Mouse (Mus musculus) gastrocnemius, postnatal 25 days (tissue): ENCODE data around the gene Ypel2. TPM values are rescaled to one million over a fixed set of nuclear protein-coding genes. Genes with fewer than 3 reads are reported as not detected.
"Not testable (repeated sequence)": the region's sequence is repeated elsewhere in the genome, so short reads cannot be mapped to it uniquely, and the experiment has no call there.

ENCODE experiments used
- DNase-seq: peaks from one replicate; pipeline ENCODE4 v3.0.0; 2022
- long read RNA-seq, 2 experiments: library from polyadenylated mRNA; stranded (forward); transcript quantifications; one replicate each; pipeline ENCODE4 v2.0.0; 2021
- total RNA-seq, 2 experiments: library from RNA; stranded (reverse); gene quantifications; 1 replicate in 1 of 2; 2 replicates in 1 of 2; pipeline ENCODE4 v1.2.3; 2021

Ypel2 gene
- 1 to 10 TPM; 3.7 to 8.0 TPM for total RNA-seq
- long read RNA-seq, experiment 1, full-length matches to known transcripts: 2 of 4 reads
- long read RNA-seq, experiment 1, partial matches to known transcripts: 0 of 4 reads
- long read RNA-seq, experiment 1, other reads (novel, unspliced or antisense): 2 of 4 reads
- long read RNA-seq, experiment 2, partial matches to known transcripts: 0 of 2 reads
- long read RNA-seq, experiment 2, other reads (novel, unspliced or antisense): 2 of 2 reads

DNA sequence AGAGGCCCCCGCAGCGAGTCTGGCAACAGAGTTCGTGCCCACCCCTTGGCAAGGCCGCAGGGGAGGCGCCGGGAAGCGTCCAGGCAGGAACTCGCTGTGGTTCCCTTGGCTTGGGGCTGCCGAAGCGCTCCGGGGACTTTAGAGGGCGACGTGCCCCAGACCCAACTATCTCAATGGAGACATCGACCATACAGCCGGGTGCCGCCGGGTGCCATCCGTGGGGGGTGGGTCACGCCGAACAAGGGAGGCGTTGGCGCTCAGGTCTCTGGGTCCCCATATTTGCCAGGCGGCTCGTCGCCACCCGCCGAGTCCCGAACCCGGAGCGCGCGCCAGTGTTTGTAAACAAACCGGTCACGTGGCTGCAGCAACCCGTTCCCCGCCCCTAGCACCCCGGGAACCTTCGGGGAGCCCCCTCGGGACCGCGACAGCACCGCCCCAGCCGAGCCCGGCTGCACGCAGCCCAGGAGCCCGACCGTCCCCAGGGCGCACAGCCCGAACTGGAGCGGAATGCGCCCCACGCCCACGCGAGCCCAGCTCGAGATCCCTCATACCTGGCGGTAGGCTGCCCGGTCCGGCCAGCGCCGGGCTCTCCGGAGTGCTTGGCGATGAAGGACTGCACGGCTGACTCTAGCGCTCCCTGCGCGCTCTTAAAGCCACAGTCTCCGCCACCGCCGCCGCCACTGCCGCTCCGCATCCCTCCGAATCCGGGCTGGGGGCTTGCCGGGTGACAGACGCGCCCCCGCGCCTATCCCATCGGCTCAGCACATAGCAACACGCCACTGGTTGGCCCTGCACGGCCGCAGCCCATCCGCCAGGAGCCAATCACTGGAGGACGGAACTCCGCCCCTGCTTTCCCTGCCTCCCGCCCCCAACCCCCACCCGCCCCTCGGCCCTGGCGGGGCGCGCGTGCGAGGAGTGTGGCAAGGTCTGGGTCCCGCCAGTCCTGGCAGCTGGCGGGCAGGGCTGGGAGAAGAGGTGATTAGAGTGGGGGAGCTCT is at the start of gene Ypel2:
TSS of gene Ypel2 (minus strand) at position 667 of the 997 bp plus-strand sequence.
- DNase-seq: peak; percentile 99

GRCm38 (mm10) chr11:87043052-87043451 is 49.5 kb upstream of the Ypel2 start:
- DNase-seq: no peak

DNA sequence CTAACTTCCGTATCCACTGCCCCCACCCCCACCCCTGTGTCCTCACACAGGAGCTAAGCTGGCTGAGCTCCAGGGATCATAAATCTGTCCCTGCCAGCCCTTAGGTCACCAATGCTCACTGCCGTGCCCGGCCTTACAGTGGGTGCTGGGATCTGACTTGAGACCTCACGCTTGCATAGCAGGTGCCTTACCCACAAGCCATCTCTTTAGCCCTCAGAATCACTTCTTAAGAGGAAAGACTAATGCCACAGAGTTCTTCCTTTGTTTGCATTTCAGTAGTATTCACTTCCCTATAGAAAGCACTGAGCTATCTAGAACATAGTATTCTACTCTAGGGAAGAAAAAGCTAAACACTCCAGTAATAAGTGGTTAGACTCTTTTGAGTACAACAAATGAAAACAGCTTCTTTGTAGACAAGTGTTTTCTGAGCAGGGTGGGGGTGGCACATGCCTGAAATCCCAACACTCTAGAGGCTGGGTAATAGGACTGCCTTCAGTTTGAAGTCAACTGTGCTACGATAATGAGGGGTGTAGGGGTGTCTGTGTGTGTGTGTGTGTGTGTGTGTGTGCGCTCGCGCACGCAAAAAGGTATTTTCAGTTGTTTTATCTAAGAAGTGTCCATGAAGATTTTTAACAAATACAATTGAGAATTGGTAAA is 45.9 kb upstream of the Ypel2 start:
- DNase-seq: no peak

- no peak for DNase-seq
Measured at GRCm38 (mm10) chr11:87036180-87036579, 42.7 kb upstream of the Ypel2 start.

DNA sequence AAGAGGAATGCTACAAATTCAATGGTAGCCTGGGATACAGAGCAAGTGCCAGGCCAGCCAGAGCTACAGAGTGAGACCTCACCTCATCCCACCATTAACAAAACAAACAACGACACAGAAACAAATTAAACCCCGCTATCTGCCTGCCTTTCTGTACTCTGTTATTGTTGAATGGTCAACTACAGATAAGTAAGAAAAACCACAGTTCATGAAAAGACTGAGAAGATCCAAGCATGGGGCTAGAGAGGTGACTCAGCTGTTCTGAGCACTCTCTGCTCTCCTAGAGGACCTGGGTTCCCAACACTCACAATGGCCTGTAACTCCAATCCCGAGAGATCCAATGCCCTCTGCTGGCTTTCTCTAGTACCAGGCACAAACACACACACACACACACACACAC is 34.7 kb upstream of the Ypel2 start:
- DNase-seq: no peak

DNA sequence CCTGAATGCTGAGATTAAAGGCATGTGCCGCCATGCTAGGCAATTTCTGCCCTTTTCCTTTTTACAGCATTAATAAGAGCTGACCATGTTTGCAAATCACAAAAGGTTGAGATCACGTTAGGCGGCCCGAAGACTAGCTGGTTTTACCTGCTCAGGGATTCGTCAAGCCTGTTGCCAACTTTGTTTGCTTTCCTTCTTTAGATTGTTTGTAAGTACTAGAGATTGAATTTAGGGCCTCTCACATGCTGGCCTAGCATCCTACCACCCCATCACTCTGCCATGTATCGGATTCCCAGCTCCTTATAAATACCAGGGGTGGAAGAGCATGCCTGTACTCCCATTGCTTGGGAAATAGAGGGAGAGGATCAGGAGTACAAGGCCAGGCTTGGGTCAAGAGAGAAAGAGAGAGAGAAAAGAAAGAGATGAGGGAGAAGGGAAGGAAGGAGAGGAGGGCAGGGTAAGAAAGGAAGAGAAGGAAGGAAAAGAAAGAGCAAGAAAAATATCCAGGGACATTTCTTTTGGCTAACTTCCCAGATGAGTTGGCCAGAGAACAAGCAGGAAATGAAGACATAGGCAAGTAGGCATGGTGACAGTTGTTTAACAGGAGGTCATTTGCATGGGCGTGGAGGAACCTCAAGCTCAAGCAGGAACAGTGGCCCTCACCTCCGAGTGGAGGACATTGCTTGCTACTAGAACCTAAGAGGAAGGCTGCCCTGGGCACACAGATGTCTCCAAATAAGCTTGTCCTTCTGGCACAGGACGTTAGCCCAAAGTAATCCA is 32.8 kb upstream of the Ypel2 start:
- no peak for DNase-seq

DNA sequence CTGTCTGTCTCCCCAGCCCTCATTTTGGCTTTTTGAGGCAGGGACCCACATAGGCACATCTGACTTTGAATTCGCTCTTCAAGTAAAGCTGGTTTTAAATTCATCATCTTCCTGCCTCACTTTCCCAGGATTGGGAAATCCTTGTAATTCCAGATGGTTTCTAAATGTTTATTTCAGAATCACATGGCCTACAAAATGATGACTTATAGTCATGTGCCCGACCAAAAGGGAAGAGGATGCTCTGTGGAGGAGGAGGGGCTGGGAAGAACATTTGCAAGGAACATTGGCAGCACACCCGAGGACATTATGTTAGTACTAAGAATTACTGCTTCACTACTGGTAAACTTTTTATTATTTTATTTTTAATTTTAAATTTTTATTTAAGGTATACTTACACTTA is 31.8 kb upstream of the Ypel2 start:
- peak; percentile 48 for DNase-seq

DNA sequence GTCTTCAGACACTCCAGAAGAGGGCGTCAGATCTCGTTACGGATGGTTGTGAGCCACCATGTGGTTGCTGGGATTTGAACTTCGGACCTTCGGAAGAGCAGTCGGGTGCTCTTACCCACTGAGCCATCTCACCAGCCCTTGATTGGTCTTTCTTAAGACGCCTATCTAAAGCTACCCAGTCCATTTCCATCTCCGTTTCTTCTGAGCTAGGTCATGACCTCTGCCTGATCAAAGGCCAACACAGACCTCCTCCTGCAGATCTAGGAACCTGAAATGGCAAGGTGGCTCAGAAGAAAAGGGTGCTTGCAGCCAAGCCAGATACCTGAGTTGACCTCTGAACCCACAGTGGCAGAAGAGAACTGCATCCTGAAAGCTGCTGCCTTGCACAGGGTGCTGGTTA is 29.7 kb upstream of the Ypel2 start:
- not testable (repeated sequence) for DNase-seq

GRCm38 (mm10) chr11:87022765-87023164 is 29.3 kb upstream of the Ypel2 start:
- DNase-seq: no peak

GRCm38 (mm10) chr11:87021551-87021950 is 28.0 kb upstream of the Ypel2 start:
- no peak for DNase-seq

DNA sequence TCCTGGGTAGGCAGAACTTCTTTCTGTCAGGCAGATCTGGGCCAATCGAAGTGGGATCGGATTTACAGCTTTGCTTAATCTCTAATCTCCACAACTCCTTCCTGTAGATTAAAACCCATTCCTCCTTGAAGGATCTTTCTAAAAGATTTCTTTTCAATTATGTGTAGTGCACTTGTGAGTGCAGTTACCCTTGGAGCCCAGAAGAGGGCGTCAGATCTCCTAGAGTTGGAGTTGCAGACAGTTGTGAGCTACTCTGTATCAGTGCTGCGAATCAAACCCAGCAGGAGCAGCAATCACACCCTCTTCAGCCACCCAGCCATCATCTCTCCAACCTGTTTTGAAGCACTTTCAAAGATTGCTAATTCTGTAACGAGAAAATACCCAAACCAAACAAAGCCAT is 26.9 kb upstream of the Ypel2 start:
- DNase-seq: no peak

DNA sequence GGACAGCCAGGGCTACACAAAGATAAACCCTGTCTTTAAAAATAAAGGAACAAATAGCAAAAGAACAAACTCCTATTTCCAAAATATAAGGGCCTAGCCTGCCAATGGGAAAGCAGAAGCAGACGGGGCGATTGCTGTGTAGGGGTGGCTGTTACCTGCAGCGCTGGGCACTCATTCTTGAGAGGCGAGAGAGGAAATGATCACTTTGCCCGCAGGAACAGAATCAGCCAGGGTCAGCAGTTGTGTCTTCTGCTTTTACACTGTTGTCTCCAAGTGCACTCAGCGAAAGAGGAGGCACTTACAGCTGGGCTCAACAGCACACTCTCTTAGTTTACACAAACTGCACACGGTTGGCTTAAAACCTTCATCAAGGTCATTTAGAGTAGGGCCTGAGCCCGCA is 25.9 kb upstream of the Ypel2 start:
- DNase-seq: no peak

- no peak for DNase-seq
Measured at GRCm38 (mm10) chr11:87018081-87018480, 24.6 kb upstream of the Ypel2 start.

DNA sequence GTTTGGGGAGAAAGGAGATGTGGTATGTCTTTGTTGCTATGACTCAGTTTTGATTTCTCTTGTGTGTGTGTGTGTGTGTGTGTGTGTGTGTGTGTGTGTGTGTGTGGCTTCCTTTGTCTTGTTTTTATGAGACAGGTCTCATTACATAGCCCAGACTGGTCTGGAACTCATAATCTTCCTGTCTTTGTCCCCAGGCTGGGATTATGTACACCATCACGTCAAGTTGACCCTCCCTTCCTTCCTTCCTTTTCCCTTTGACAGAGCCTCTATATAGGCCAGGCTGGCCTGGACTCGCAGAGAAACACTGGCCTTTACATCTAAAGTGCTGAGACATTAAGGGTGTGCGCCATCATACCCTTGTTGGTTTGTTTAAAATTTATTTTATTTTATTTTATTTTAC is 22.2 kb upstream of the Ypel2 start:
- no peak for DNase-seq

DNA sequence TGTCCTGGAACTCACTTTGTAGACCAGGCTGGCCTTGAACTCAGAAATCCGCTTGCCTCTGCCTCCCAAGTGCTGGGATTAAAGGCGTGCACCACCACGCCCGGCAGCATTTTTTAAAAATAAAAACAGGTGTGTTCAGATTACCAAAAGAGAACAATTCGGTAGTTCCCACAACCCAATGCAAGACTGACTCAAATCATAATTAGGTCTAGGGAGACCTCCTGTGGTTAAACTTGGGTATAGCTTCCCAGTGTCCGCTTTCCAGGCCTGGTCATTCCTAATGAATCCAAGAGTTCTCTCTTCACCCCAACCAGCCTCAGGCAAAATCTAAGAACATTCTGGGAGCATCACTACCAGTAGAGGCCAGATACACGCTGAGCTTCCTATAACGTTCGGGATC is 17.0 kb upstream of the Ypel2 start:
- peak; percentile 39 for DNase-seq

DNA sequence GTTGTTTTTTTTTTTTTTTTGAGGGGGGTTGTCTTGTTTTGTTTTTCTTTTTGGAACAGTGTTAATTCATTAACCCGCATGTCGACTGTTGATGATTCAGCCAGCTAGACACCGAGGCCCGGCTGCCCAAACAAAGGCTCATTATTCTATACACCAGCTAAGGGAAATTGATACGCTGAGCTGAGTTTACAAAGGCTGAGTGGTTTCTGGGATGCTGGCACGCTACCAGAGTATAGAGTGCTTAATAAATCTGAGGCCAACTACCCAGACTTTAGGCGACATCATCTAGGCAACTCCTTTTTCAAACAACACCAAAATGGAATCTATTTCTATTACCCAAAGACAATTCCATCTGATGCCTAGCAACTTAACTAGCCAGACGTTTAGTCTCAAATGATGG is 13.9 kb upstream of the Ypel2 start:
- DNase-seq: no peak

DNA sequence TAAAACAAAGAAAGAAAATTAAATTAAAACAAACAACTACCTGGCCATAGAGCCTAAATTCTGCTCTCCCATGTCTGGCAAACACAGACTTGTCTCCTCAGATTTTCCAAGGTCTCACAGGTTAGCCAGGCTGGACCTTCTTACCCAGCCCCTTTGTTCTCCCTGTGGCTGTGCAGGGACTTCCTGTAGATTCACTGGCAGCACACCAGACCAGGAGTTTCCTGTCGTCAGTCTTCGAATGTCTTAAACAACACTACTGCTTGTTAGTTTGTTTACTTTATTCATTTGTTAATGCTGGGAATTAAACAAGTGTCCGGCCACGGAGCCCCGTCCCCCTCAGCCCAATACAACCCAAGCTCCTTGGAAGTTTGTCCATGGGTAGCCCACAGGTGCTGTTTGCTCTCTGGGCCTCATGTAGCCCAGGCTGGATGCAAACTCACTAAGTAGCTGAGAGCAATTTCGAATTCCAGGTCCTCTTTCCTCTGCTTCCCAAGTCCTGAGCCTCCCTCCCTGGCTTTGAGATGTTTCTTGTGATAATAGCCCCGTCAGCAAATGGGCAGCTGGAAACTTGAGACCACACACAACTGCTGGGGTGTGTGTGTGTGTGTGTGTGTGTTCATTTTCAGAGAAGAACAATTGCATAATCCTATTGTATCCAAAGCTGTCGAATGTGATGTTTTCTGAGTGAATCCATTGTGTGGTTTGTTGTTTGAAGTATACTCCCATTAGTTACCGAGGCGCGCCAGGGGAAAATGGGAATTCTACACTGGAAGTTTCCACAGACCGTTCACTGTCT is 11.7 kb upstream of the Ypel2 start:
- no peak for DNase-seq

- DNase-seq: no peak
Measured at GRCm38 (mm10) chr11:87002078-87002829, 8.7 kb upstream of the Ypel2 start.

- no peak for DNase-seq
Measured at GRCm38 (mm10) chr11:87001217-87001616, 7.7 kb upstream of the Ypel2 start.

- no peak for DNase-seq
Measured at GRCm38 (mm10) chr11:86996266-86996665, 2.8 kb upstream of the Ypel2 start.
